Mouse (Mus musculus): ENCODE results near the gene Tmc8.

GRCm38 (mm10) chr11:117751544-117751943, 30.3 kb upstream of the Tmc8 start:
- no peak for TF ChIP-seq CTCF (IDR thresholded peaks at IDR 0.05; ENCODE audit: low read depth, low read length)
- no peak for TF ChIP-seq EP300 (IDR thresholded peaks at IDR 0.05; ENCODE audit: insufficient read depth, low read depth, low read length)
- TF ChIP-seq POLR2A (IDR thresholded peaks at IDR 0.05; ENCODE audit: insufficient read depth, low read length) = no peak

All from ES-Bruce4 (cell line).